Mouse (Mus musculus) heart, adult 2 months (tissue): ENCODE measurements around the gene Dscam.

Source experiments
- CTCF ChIP-seq: fragments of 200-600 bp; IDR thresholded peaks from 2 replicates; pipeline ENCODE4 v1.8.1; 2022; ENCODE audit warnings: antibody characterized with exemption, mild to moderate bottlenecking, moderate library complexity
- POLR2A ChIP-seq: fragments of 200-500 bp; IDR thresholded peaks from 2 replicates; pipeline ENCODE4 v1.6.1; 2011; ENCODE audit warnings: mild to moderate bottlenecking, low read depth, low read length, control low read depth; ENCODE audit not compliant: insufficient read depth

DNA sequence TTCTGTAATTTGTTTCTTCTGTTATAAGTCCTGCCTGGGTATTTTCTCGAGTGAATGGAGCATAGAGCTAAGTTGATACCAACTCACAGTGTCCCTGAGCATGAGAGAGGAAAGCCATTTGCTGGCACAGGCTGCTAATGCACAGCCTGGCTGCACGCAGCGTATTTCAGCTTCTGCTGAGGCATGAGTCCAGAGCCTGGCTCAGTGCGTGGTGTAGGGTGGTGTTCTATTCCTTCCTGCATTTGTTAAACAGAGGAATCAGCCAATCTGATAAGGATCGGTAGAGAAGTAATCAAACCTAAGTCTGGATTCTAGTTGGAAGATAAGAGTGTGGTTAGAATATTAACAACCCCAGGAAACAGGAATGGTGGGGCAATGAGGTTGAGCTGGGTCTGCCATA, 500.8 kb downstream of the Dscam start:
- TF ChIP-seq CTCF (no peak), POLR2A (no peak)
